ENCODE assay signal across 9 mouse cellular contexts in the genomic region with DNA sequence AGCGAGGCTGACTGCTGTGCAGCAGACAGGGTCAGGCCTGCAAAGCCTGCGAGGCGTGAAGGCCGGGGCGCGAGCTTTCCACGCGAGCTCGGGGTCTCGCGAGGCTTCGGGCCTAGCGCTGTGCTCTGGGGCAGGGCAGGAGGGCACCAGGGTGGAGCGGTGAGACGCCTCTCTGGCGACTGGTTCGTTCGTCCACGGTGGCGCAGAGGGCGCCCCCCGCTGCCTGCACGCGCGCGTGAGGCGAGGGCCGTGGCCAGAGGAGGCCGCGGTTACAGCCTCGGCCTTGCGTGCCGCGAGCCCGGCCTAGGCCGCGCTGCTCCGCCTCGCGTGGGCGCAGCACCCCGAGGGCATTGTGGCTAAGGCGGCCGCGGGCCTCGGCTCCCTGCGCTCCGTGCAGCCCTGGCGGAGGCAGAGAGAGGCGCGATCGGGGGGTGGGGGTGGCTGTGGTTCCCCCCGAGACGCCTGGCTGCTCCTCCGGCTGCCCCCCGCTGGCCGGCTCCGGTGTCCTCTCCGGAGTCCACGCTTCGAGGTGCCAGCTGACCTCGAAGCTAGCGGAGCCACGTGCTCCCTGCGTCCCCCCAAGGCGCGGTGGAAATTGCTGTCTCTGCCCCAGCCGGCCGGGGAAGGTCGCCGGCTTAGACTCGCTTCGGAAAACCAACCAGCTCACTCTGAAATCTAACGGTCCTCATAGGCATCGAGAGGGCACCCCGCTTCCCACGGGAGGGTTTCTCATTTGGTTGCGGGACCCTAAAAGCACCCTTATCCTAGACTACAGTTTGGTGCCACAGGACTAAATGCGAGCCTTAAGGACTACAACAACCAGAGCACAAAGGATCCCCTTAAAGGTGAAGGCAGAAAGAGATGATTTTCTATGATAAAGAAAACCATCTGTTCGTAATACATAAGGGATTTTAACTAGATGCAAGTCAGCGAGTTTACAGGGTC. TPM values are rescaled to one million over a fixed set of nuclear protein-coding genes. Genes with fewer than 3 reads are reported as not detected.
DNase-seq lines count a peak whose midpoint lies in the region; ATAC-seq and TF ChIP-seq lines count a peak whose summit lies in the region.
"Had no signal": no experiment of that assay in that cellular context is flagged by ENCODE, and none has a peak within 500 bp of the region (broad histone marks: within the 10 kb centered on the region; RNA-seq: fewer than 3 reads in every experiment).

No protein-coding gene starts in this region.

- TF ChIP-seq CTCF in brain, embryonic 14.5 days (IDR thresholded peaks at IDR 0.05; ENCODE audit: borderline replicate concordance, extremely low read depth, insufficient read depth, insufficient read length) = no peak

- no peak for DNase-seq in heart, embryonic 10.5 days (ENCODE audit: low spot score)
- no peak for DNase-seq in heart, postnatal 14 days
- peak; percentile 40 for DNase-seq in brain, embryonic 14.5 days (ENCODE audit: low read depth)
- DNase-seq in natural killer cell, adult 2 months (ENCODE audit: low spot score in 2 of 2) = no peak
- no peak for DNase-seq in frontal cortex, postnatal 25 days (ENCODE audit: low spot score in 2 of 2)

- no peaks in the 10 kb centered on the region for H3K9me3 ChIP-seq in heart, embryonic 10.5 days
- no peaks in the 10 kb centered on the region for H3K9me3 ChIP-seq in heart, embryonic 16.5 days (replicated peaks; ENCODE audit: control insufficient read depth, low read length)
- H3K9me3 ChIP-seq in midbrain, embryonic 13.5 days = no peaks in the 10 kb centered on the region

- intact Hi-C loops in heart, postnatal 14 days (cut with DNase I) = no loop called here

- peak overlapping the region; percentile 10; the same call in 1 of the 2 replicates for H3K27ac ChIP-seq in heart, embryonic 10.5 days
- H3K27ac ChIP-seq in heart, embryonic 16.5 days (ENCODE audit: low read length) = no peak overlapping the region
- H3K27ac ChIP-seq in midbrain, embryonic 13.5 days = peak overlapping the region; percentile 37; the same call in 1 of the 2 replicates

- peaks cover 92% of the 10 kb centered on the region for H3K27me3 ChIP-seq in heart, embryonic 10.5 days (ENCODE audit: insufficient read depth, poor library complexity, severe bottlenecking)
- H3K27me3 ChIP-seq in heart, embryonic 16.5 days (ENCODE audit: control insufficient read depth, insufficient read depth, low read length) = peaks cover 78% of the 10 kb centered on the region
- H3K27me3 ChIP-seq in midbrain, embryonic 13.5 days = peaks cover 96% of the 10 kb centered on the region

- peaks cover 25% of the 10 kb centered on the region for H3K4me1 ChIP-seq in heart, embryonic 10.5 days
- peaks cover 17% of the 10 kb centered on the region for H3K4me1 ChIP-seq in heart, embryonic 16.5 days (ENCODE audit: control insufficient read depth, insufficient read depth, low read length)
- H3K4me1 ChIP-seq in midbrain, embryonic 13.5 days (replicated peaks) = peaks cover 22% of the 10 kb centered on the region

- no peaks in the 10 kb centered on the region for H3K36me3 ChIP-seq in heart, embryonic 10.5 days
- no peaks in the 10 kb centered on the region for H3K36me3 ChIP-seq in heart, embryonic 16.5 days (ENCODE audit: control insufficient read depth, insufficient read depth)
- H3K36me3 ChIP-seq in midbrain, embryonic 13.5 days = no peaks in the 10 kb centered on the region

- 2% methylated on average over 65 of the region's 81 CpGs for WGBS in heart, embryonic 10.5 days
- 2% methylated on average over 81 of the region's 81 CpGs for WGBS in heart, embryonic 16.5 days
- WGBS in midbrain, embryonic 13.5 days = 1% methylated on average over 70 of the region's 81 CpGs

- no peak for TF ChIP-seq POLR2A in brain, embryonic 14.5 days (IDR thresholded peaks at IDR 0.05; ENCODE audit: borderline replicate concordance, extremely low read depth, insufficient read depth, insufficient read length, poor library complexity, severe bottlenecking)

- no peak overlapping the region for H3K9ac ChIP-seq in heart, embryonic 16.5 days (ENCODE audit: low read length)
- H3K9ac ChIP-seq in midbrain, embryonic 13.5 days (replicated peaks) = 0 out of 2 replicates have a peak overlapping the region, but pooled peaks have one; percentile 15

- ATAC-seq in heart, embryonic 16.5 days (replicated peaks; ENCODE audit: extremely low read depth, insufficient read depth, low FRiP score) = no peak
- ATAC-seq in midbrain, embryonic 13.5 days = peak; percentile 38
- no peak for ATAC-seq in megakaryocyte-erythroid progenitor cell, adult 5-6 weeks (replicated peaks; ENCODE audit: low FRiP score, low TSS enrichment, poor library complexity, severe bottlenecking)

- H3K4me2 ChIP-seq in heart, embryonic 16.5 days (ENCODE audit: low read depth, low read length) = peak overlapping the region; percentile 32
- peak overlapping the region; percentile 31 for H3K4me2 ChIP-seq in midbrain, embryonic 13.5 days (replicated peaks)

- peak overlapping the region; percentile 45 for H3K4me3 ChIP-seq in heart, embryonic 10.5 days
- H3K4me3 ChIP-seq in heart, embryonic 16.5 days (ENCODE audit: low read length) = peak overlapping the region; percentile 21
- peak overlapping the region; percentile 4 for H3K4me3 ChIP-seq in midbrain, embryonic 13.5 days (replicated peaks)

RNA-seq across cellular contexts. Expression of a gene that starts 10.2 kb away (rescaled TPM):
- not detected in 2 replicates for polyA plus RNA-seq in heart, embryonic 10.5 days (2016; fragmentation: Nextera tagmentation; extraction: Ambion mirVana)
- total RNA-seq in heart, postnatal 14 days (2021) = not detected
- 19.3 and 42.9 TPM in 2 replicates for polyA plus RNA-seq in brain, embryonic 14.5 days (2012; rRNA removed)
- polyA plus RNA-seq in heart, embryonic 16.5 days (2015; fragmentation: Nextera tagmentation; extraction: Ambion mirVana) = not detected in 2 replicates
- polyA plus RNA-seq in midbrain, embryonic 13.5 days (2015; fragmentation: Nextera tagmentation; extraction: Ambion mirVana) = 5.3 and 5.4 TPM in 2 replicates
- not detected in 2 replicates for total RNA-seq in megakaryocyte-erythroid progenitor cell, adult 5-6 weeks (2014; fragmentation: Nextera tagmentation)
- not detected in 2 replicates for total RNA-seq in megakaryocyte-erythroid progenitor cell, adult 5-6 weeks (2017)
- total RNA-seq: MEL had no signal
